Mouse (Mus musculus) CH12.LX (cell line): Measurements from ENCODE around the gene Esm1. TPM values are rescaled to one million over a fixed set of nuclear protein-coding genes. Genes with fewer than 3 reads are reported as not detected.

ENCODE experiments used
- DNase-seq: peaks from one replicate; pipeline ENCODE4 v3.0.0-alpha.2; 2013; ENCODE audit errors: extremely low read depth
- H3K27ac ChIP-seq: 2 replicates; pipeline ENCODE4 v1.5.1; 2012; ENCODE audit warnings: low read depth, mild to moderate bottlenecking, control low read depth, moderate library complexity; ENCODE audit not compliant: insufficient read depth
- H3K27me3 ChIP-seq: replicated peaks from 2 replicates; pipeline ENCODE3; 2012; ENCODE audit warnings: inconsistent platforms
- H3K36me3 ChIP-seq, 2 experiments: replicated peaks in 1 of 2; 2 replicates each; pipeline versions ENCODE3 to v1.6.1; 2012; ENCODE audit warnings: inconsistent platforms in 1 of 2, low read length in 1 of 2, mild to moderate bottlenecking in 1 of 2, mixed read lengths in 1 of 2, moderate library complexity in 1 of 2; ENCODE audit not compliant: control insufficient read depth in 1 of 2, insufficient read depth in 1 of 2
- H3K4me1 ChIP-seq, 2 experiments: 2 replicates each; pipeline ENCODE4 v1.6.1; 2012; ENCODE audit warnings: inconsistent platforms in 1 of 2, moderate library complexity in 1 of 2; ENCODE audit not compliant: insufficient read depth in 2 of 2, control insufficient read depth in 1 of 2
- H3K4me2 ChIP-seq: 2 replicates; pipeline ENCODE4 v1.6.1; 2012; ENCODE audit warnings: low read depth, mild to moderate bottlenecking, control low read depth; ENCODE audit not compliant: poor library complexity, insufficient read depth, severe bottlenecking
- H3K4me3 ChIP-seq, 3 experiments: fragments of 150-350 bp in 1 of 3; sonication (generic) in 1 of 3; replicated peaks in 1 of 3; 2 replicates each; pipeline versions ENCODE3 to v1.5.1; 2011 to 2012; ENCODE audit warnings: low read depth in 2 of 3, low read length in 2 of 3, mild to moderate bottlenecking in 2 of 3, moderate library complexity in 2 of 3, control low read depth in 1 of 3, improper control_type of control experiment in 1 of 3, inconsistent platforms in 1 of 3, mixed read lengths in 1 of 3; ENCODE audit not compliant: poor library complexity in 1 of 3
- H3K79me2 ChIP-seq: replicated peaks from 2 replicates; pipeline ENCODE4 v1.6.1; 2012; ENCODE audit warnings: mild to moderate bottlenecking, moderate library complexity; ENCODE audit not compliant: control insufficient read depth, poor library complexity, insufficient read depth, severe bottlenecking; ENCODE audit errors: extremely low read depth
- H3K9ac ChIP-seq: 2 replicates; pipeline ENCODE4 v1.6.1; 2012; ENCODE audit warnings: low read depth, mild to moderate bottlenecking, control low read depth, moderate library complexity; ENCODE audit not compliant: insufficient read depth
- H3K9me3 ChIP-seq: replicated peaks from 2 replicates; pipeline ENCODE3; 2012; ENCODE audit warnings: low read length, inconsistent platforms, mixed read lengths
- BHLHE40 ChIP-seq: IDR thresholded peaks from 2 replicates; pipeline ENCODE4 v1.6.1; 2011; ENCODE audit warnings: mild to moderate bottlenecking, low read depth, low read length, improper control_type of control experiment
- E2F4 ChIP-seq: IDR thresholded peaks from 2 replicates; pipeline ENCODE4 v1.6.1; 2011; ENCODE audit warnings: low read depth, low read length, improper control_type of control experiment; ENCODE audit not compliant: insufficient replicate concordance
- ELF1 ChIP-seq: IDR thresholded peaks from 2 replicates; pipeline ENCODE4 v1.6.1; 2014; ENCODE audit warnings: low read depth, mild to moderate bottlenecking, inconsistent platforms, low read length, improper control_type of control experiment
- EP300 ChIP-seq: IDR thresholded peaks from 2 replicates; pipeline ENCODE4 v1.6.1; 2011; ENCODE audit warnings: low read length, improper control_type of control experiment
- ETS1 ChIP-seq: conservative IDR thresholded peaks from 2 replicates; pipeline ENCODE4 v1.6.1; 2012; ENCODE audit warnings: low read depth, mild to moderate bottlenecking, inconsistent platforms, low read length, improper control_type of control experiment, moderate library complexity
- GABPA ChIP-seq: IDR thresholded peaks from 2 replicates; pipeline ENCODE4 v1.6.1; 2012; ENCODE audit warnings: low read depth, low read length, improper control_type of control experiment, inconsistent platforms; ENCODE audit not compliant: insufficient replicate concordance
- HCFC1 ChIP-seq: IDR thresholded peaks from 2 replicates; pipeline ENCODE4 v1.6.1; 2012; ENCODE audit warnings: low read depth, mild to moderate bottlenecking, inconsistent platforms, low read length, improper control_type of control experiment
- IRF4 ChIP-seq: IDR thresholded peaks from 2 replicates; pipeline ENCODE4 v1.6.1; 2014; ENCODE audit warnings: low read depth, mild to moderate bottlenecking, inconsistent platforms, low read length, improper control_type of control experiment
- JUN ChIP-seq: IDR thresholded peaks from 2 replicates; pipeline ENCODE4 v1.6.1; 2011; ENCODE audit warnings: low read depth, mild to moderate bottlenecking, low read length, improper control_type of control experiment, moderate library complexity; ENCODE audit not compliant: insufficient read depth
- MAFK ChIP-seq: IDR thresholded peaks from 2 replicates; pipeline ENCODE4 v1.6.1; 2011; ENCODE audit warnings: low read length, improper control_type of control experiment; ENCODE audit not compliant: insufficient replicate concordance
- MEF2A ChIP-seq: IDR thresholded peaks from 2 replicates; pipeline ENCODE4 v1.6.1; 2014; ENCODE audit warnings: low read depth, mild to moderate bottlenecking, inconsistent platforms, low read length, improper control_type of control experiment, borderline replicate concordance
- MYC ChIP-seq: IDR thresholded peaks from 2 replicates; pipeline ENCODE4 v1.6.1; 2011; ENCODE audit warnings: low read depth, mild to moderate bottlenecking, improper control_type of control experiment, low read length
- POLR2AphosphoS2 ChIP-seq: IDR thresholded peaks from 2 replicates; pipeline ENCODE4 v1.6.1; 2011; ENCODE audit warnings: low read depth, low read length, improper control_type of control experiment
- RCOR1 ChIP-seq: conservative IDR thresholded peaks from 2 replicates; pipeline ENCODE4 v1.6.1; 2012; ENCODE audit warnings: low read depth, mild to moderate bottlenecking, inconsistent platforms, low read length, improper control_type of control experiment
- TCF12 ChIP-seq: IDR thresholded peaks from 2 replicates; pipeline ENCODE4 v1.6.1; 2014; ENCODE audit warnings: low read depth, mild to moderate bottlenecking, inconsistent platforms, low read length, improper control_type of control experiment
- UBTF ChIP-seq: IDR thresholded peaks from 2 replicates; pipeline ENCODE4 v1.6.1; 2012; ENCODE audit warnings: low read depth, mild to moderate bottlenecking, inconsistent platforms, low read length, improper control_type of control experiment, moderate library complexity
- ZC3H11A ChIP-seq: IDR thresholded peaks from 2 replicates; pipeline ENCODE4 v1.6.1; 2012; ENCODE audit warnings: low read depth, mild to moderate bottlenecking, inconsistent platforms, low read length, improper control_type of control experiment
- ZNF384 ChIP-seq: IDR thresholded peaks from 2 replicates; pipeline ENCODE4 v1.6.1; 2012; ENCODE audit warnings: low read depth, low read length, improper control_type of control experiment, inconsistent platforms
- dilution Hi-C: fragments of 300-500 bp; cut with MboI; formaldehyde crosslinking; loops from 2 replicates; pipeline ENCODE4 v1.14.3; 2020; ENCODE audit warnings: low sequenced_read_pairs; ENCODE audit not compliant: extremely low pct_unique_long_range_greater_than_20kb, extremely low pct_ligation_motif_present
- in situ Hi-C: fragments of 300-500 bp; cut with MboI; formaldehyde crosslinking; loops from 3 replicates; pipeline ENCODE4 v1.14.3; 2019; ENCODE audit warnings: low sequenced_read_pairs, low pct_ligation_motif_present, low pct_unique_long_range_greater_than_20kb, mixed read lengths
- polyA plus RNA-seq: library from polyadenylated mRNA; unstranded; fragments of >175 nt; gene quantifications from 2 replicates; pipeline ENCODE4 v1.2.1, GENCODE M21; 2012; ENCODE audit warnings: low read depth; ENCODE audit not compliant: insufficient read length
- total RNA-seq, 2 experiments: library from RNA; depleted of rRNA; stranded (reverse); fragments of 300-350 nt in 1 of 2; fragments of >200 nt in 1 of 2; gene quantifications; 2 replicates each; pipeline ENCODE4 v1.2.3; 2012 to 2014

Esm1 gene
- total and polyA plus RNA-seq, 3 experiments, result 0.13 TPM; not detected in 2

GRCm38 (mm10) chr13:113183310-113183709 lies 26.1 kb upstream of the Esm1 start (continued):
- peak; percentile 74; the same call in 1 of the 2 replicates for TF ChIP-seq MAFK
- TF ChIP-seq E2F4, result no peak
- peak; percentile 79 for TF ChIP-seq MYC
- TF ChIP-seq POLR2AphosphoS2, result no peak; the same call in 1 of the 2 replicates
- TF ChIP-seq MEF2A, result peak; percentile 21; the same call in 1 of the 2 replicates
- peak; percentile 51; the same call in 1 of the 2 replicates for TF ChIP-seq JUN
- peak; percentile 53; the same call in 1 of the 2 replicates for TF ChIP-seq ELF1
- TF ChIP-seq ZNF384, result no peak
- TF ChIP-seq ETS1, result peak; percentile 84
- TF ChIP-seq RCOR1, result no peak

GRCm38 (mm10) chr13:113183720-113184119 lies 25.7 kb upstream of the Esm1 start:
- H3K9me3 ChIP-seq, result peaks cover 5% of the 10 kb centered on the region
- no peaks in the 10 kb centered on the region for H3K27me3 ChIP-seq
- H3K4me2 ChIP-seq, result no peak overlapping the region
- H3K36me3 ChIP-seq, result no peaks in the 10 kb centered on the region
- peaks cover 3 to 13% of the 10 kb centered on the region in 2 experiments; a peak in 3 of 4 replicates for H3K4me1 ChIP-seq
- TF ChIP-seq HCFC1 (peak; percentile 64), EP300 (peak; percentile 5; the same call in 1 of the 2 replicates), UBTF (no peak), MYC (0 out of 2 replicates have a peak, but pooled peaks have one; percentile 34), IRF4 (0 out of 2 replicates have a peak, but pooled peaks have one; percentile 29)
- no peak overlapping the region for H3K9ac ChIP-seq
- H3K27ac ChIP-seq, result peak overlapping the region; percentile 60
- in situ Hi-C loops (no loop called here), dilution Hi-C loops (no loop called here)
- DNase-seq, result no peak
- no peak overlapping the region for H3K4me3 ChIP-seq
- H3K79me2 ChIP-seq, result no peaks in the 10 kb centered on the region

- H3K79me2 ChIP-seq, result no peaks in the 10 kb centered on the region
- H3K27ac ChIP-seq, result no peak overlapping the region
- H3K4me2 ChIP-seq, result peak overlapping the region; percentile 81; the same call in 1 of the 2 replicates
- H3K4me1 ChIP-seq, result peaks cover 4 to 11% of the 10 kb centered on the region in 2 experiments
- DNase-seq, result no peak
- TF ChIP-seq JUN (no peak), HCFC1 (no peak), TCF12 (no peak), MAFK (no peak), BHLHE40 (no peak), ZC3H11A (no peak), GABPA (no peak)
- no peaks in the 10 kb centered on the region for H3K9me3 ChIP-seq
- in situ Hi-C loops (no loop called here), dilution Hi-C loops (no loop called here)
- no peak overlapping the region for H3K4me3 ChIP-seq
- H3K27me3 ChIP-seq, result no peaks in the 10 kb centered on the region
- no peak overlapping the region for H3K9ac ChIP-seq
- H3K36me3 ChIP-seq, result no peaks in the 10 kb centered on the region
Observed at GRCm38 (mm10) chr13:113196808-113197674, 12.4 kb upstream of the Esm1 start.
